Mouse (Mus musculus) thymus, adult 2 months (tissue): ENCODE measurements around the gene Taar7e.

Experiments
- CTCF ChIP-seq: fragments of 200-500 bp; IDR thresholded peaks from 2 replicates; pipeline ENCODE4 v1.5.1; 2012; ENCODE audit warnings: mild to moderate bottlenecking, control low read depth, low read length, moderate library complexity, borderline replicate concordance; ENCODE audit not compliant: control insufficient read depth, poor library complexity, insufficient read depth; ENCODE audit errors: extremely low read depth
- POLR2A ChIP-seq: fragments of 200-500 bp; IDR thresholded peaks from 2 replicates; pipeline ENCODE4 v1.6.1; 2012; ENCODE audit warnings: mild to moderate bottlenecking, low read length, control low read depth, moderate library complexity; ENCODE audit not compliant: control insufficient read depth, poor library complexity, insufficient read depth; ENCODE audit errors: extremely low read depth

DNA sequence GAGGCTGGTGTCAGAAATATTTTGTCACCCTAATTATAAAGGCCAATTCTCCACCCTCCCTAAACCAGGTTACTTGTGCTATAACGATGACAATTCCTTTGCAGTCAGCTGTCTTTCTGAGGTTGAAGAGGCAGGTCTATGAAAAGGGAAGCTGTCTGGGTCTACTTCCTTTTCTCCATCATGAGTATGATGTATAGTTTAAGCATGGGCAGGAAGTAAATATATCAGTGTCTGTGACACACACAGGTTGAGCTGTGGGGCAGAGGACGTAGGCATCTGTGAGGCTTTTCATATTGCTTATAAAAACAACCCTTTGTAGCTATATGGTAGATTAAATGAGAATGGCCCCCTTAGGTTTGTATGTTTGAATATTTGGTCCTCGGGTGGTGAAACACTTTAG lies 21.6 kb downstream of the Taar7e start:
- TF ChIP-seq CTCF (no peak), POLR2A (no peak)
